Mouse (Mus musculus): ENCODE measurements around the gene Sbno1. TPM values are rescaled to one million over a fixed set of nuclear protein-coding genes. Genes with fewer than 3 reads are reported as not detected.
A peak's percentile ranks its signal among the peaks of the same experiment; 100 is the strongest.

Sbno1 gene
- total RNA-seq, 1 experiment from 2014 or later, result 219 TPM

DNA sequence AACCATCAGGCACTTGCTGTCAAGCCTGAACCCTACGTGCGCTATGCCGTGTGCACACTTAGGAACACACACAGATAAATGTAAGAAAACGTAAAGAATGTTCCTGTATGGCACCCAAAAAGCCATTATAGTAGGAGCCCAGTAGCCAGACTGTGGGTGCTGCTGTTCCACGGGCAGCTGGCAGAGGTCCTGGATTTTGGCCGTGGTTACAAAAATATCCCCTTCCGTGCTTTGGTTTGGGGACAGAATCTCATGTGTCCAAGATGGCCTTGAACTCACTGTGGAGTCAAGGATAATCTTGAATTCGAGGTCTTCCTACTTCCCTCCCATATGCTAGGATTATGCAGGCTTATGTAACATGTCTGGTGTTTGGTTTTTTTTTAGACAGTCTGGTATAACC, 82.9 kb downstream of the Sbno1 start:
- no peak for ATAC-seq (replicated peaks; ENCODE audit: low read depth, poor library complexity, severe bottlenecking)

DNA sequence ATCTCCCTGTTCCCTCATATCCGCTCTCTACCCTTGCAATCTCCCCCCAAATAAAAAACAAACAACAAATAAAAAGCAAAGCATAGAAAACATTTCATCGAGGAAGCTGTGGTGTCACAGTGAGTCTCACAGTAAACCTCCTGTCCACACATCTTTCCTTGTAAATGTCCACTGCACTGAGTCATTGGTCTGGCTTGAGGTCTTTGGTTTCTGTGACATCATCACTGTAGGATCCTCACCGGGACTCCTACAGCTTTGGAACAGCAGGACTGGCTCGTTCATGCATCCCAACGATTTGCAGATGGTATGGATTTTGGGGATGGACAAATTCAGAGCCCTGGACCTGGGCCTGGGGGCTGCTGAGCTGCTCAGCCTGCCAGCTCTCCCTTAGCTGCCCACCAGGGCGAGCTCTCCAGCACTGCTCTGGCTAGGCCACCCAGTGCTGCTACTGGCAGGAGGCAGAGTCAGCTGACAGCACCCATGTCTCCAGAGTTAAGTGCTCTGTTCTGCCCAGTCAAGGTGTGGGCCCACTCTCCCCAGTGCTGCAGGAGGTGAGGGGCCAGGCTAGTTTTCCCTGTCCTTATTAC, 84.0 kb downstream of the Sbno1 start:
- peak; percentile 50; the same call in 1 of the 2 replicates for ATAC-seq (replicated peaks; ENCODE audit: low read depth, poor library complexity, severe bottlenecking)

DNA sequence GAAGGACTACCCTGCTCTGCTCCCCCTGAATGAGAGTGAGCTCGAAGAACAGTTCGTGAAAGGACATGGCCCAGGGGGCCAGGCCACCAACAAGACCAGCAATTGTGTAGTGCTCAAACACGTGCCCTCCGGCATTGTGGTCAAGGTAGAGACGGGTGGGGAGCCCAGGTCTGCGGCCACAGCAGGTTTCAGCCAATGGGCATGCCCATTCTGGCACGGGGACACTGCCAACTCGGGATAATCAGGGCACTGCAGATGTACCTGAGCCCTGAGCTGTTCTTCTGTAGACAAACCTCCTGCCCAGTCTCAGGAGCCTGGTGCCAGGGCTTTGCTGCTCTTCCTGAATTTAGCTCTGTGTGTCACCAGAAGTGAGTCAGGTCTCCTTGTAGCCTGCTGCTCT, 87.0 kb downstream of the Sbno1 start:
- ATAC-seq (replicated peaks; ENCODE audit: low read depth, poor library complexity, severe bottlenecking), result no peak

DNA sequence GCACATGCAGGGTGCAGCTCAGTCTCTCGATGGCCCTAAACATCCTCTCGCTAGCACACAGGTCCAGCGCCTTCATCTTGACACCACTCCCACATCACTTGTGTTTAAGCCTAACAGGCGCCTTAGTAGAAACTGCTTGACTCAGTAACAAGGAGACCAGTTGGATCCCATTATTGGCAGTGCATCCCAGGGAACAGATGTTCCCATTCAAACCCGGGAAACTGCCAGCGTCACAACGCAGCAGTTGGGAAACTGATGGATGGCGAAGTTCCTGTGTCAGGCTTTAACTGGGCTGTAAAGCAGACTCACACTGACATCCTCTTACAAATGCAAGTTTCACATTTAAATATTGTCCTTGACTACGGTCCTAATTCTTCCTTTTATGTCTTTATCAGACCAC, 87.9 kb downstream of the Sbno1 start:
- no peak for ATAC-seq (replicated peaks; ENCODE audit: low read depth, poor library complexity, severe bottlenecking)

DNA sequence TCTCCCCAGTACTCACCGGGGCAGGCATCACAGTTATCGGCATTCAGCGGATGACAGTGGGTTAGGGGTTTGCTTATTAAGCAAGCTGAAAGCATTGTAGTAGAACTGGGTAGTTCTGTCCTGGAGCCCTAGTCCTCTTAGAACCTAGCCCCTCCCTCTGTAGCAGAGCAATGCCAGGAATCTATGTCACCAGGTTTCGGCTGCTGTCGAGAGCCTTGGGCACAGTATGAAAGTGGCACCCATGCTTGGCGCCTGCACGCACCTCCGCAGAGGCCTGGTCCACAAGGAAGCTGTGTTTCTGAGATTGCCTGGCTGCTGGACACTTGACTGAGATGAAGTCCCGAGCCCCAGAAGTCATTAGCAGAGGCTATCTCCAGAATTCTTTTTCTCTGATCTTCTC, 88.7 kb downstream of the Sbno1 start:
- no peak for ATAC-seq (replicated peaks; ENCODE audit: low read depth, poor library complexity, severe bottlenecking)

DNA sequence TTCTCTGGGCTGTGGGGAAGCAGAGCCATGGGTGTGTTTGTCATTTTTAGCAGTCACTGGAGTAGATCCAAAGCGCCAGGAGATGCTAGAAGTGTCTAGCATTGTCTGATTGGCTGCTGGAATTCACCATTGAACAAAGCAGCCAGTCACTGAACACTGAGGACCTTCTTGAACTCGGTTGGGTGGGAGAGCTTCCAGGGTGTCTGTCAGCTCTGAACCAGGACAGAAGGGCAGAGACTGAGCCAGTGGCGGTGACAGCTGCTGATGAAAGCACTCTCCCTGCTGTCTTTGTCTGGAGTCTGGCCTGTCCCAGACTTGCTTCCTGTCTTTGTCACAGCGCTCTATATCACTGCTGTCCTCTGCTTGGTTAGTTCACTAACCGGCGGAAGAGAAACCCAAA, 91.4 kb downstream of the Sbno1 start:
- no peak for ATAC-seq (replicated peaks; ENCODE audit: low read depth, poor library complexity, severe bottlenecking)

DNA sequence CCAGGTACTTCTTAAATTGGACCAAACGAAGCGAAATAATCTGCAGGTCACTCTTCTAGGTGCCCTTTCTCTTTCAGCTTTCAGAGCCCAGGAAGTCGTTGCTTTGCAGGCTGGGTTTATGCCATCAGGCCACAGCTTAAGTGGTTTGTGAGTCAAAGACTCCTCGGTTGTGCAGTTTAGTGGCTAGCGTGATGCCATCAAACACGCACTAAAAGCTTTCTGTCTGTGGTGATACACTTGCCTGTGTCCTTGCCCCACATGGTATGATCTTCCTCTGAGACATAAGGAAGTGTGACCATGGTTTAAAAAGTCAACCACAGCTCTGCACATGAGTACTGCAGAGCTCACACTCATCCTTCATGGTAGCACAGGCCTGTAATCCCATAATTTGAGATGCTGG, 95.7 kb downstream of the Sbno1 start:
- no peak for ATAC-seq (replicated peaks; ENCODE audit: low read depth, poor library complexity, severe bottlenecking)

DNA sequence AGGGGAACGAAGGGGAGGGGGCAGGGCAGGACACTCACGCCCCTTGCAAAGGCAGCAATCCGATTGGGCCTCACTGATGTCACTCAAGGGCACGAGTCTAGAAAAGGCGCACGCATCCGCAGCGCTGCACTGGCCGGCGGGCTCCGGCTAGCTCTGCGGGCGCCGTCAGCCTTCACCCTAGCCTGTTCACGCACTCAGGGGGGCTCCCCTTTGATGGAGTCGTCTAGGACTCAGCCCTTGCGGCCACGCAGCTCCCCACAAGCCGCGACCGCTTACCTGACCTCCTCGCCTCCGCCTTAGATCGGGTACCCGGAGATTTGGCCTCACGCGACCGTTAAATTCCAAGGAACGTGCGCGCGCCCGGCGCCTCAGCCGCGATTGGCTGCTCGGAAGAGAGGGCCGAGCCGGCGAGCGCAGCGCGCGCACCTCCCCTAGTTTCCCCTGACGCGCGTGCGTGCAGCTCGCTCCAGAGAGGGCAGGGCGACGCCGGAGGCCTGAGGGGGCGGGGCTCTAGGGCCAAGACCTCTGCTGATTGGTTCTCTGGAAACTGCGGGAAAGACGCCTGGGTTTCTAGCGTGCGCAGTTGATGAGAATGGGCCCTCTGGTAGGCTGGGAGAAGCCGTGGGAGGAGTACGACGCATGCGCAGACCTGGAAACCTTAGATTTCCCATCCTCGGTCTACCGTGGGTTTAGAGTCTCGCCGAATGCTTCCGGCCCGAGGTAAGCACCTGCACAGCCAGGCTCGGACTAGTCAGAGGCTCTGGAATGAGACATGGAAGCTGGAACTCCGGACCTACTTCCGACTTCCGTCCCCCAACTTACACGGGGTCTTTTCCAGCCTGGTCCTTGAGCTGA, 98.1 kb downstream of the Sbno1 start, which contains the start of the genes Mphosph9 and 2810006K23Rik:
Mphosph9 (minus strand) TSS at position 463 of the 855 bp plus-strand sequence.
2810006K23Rik (plus strand) TSS at position 580 of the 855 bp plus-strand sequence.
- ATAC-seq (replicated peaks; ENCODE audit: low read depth, poor library complexity, severe bottlenecking), result peak; percentile 90

DNA sequence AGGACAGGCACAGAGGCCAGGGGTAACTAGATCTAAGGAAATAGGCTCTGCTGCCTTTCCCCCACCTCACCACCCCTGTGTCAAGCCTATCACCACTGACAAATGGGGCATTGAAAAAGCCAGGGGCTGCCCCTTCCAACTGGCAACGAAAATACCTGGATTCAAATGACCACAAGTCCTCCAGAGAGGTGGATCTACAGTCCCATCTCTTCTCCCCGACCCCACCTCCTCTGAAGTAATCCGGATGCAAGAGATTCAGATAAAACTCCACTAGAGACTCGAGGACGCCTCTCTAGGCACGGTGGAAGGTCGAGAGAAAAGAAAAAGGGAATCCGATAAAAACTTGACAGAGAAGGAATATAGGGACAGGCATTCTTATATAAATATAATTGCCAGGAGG, 99.0 kb downstream of the Sbno1 start:
- no peak for ATAC-seq (replicated peaks; ENCODE audit: low read depth, poor library complexity, severe bottlenecking)

Other genes with a start within 250 kb of the Sbno1 start
- gene Pitpnm2, start 176.2 kb downstream of the Sbno1 start, total RNA-seq (2017), result 12.6 and 17.5 TPM in 2 replicates
- 40.4 and 41.3 TPM in 2 replicates for gene Mphosph9, start 98.0 kb downstream of the Sbno1 start, total RNA-seq (2017)
- gene 2810006K23Rik, start 97.9 kb downstream of the Sbno1 start, total RNA-seq (2017), result 22.9 and 25.5 TPM in 2 replicates
- 151 and 188 TPM in 2 replicates for gene Cdk2ap1, start 62.9 kb downstream of the Sbno1 start, total RNA-seq (2017)
- gene Kmt5a, start 13.9 kb upstream of the Sbno1 start, total RNA-seq (2017), result 130 and 182 TPM in 2 replicates
- gene Rilpl2, start 52.4 kb upstream of the Sbno1 start, total RNA-seq (2017), result 23.1 and 32.4 TPM in 2 replicates
- gene Snrnp35, start 57.1 kb upstream of the Sbno1 start, total RNA-seq (2017), result 12.1 and 15.4 TPM in 2 replicates
- 3.1 and 5.3 TPM in 2 replicates for gene Rilpl1, start 105.4 kb upstream of the Sbno1 start, total RNA-seq (2017)
- 643 and 733 TPM in 2 replicates for gene Tmed2, start 114.7 kb upstream of the Sbno1 start, total RNA-seq (2017)
- 18.5 and 21.4 TPM in 2 replicates for gene Ddx55, start 126.9 kb upstream of the Sbno1 start, total RNA-seq (2017)
- 37.9 and 61.6 TPM in 2 replicates for gene Eif2b1, start 153.1 kb upstream of the Sbno1 start, total RNA-seq (2017)
- 33.8 and 39.2 TPM in 2 replicates for gene Gtf2h3, start 153.1 kb upstream of the Sbno1 start, total RNA-seq (2017)
- 19.4 and 23.0 TPM in 2 replicates for gene Atp6v0a2, start 202.6 kb upstream of the Sbno1 start, total RNA-seq (2017)

Measured in common myeloid progenitor, adult 5-6 weeks (primary cell).